Mouse (Mus musculus): ENCODE results near the gene Igsf23. TPM values are rescaled to one million over a fixed set of nuclear protein-coding genes. Genes with fewer than 3 reads are reported as not detected.
"Not testable (repeated sequence)": the region's sequence is repeated elsewhere in the genome, so short reads cannot be mapped to it uniquely, and the experiment has no call there.

Gene Igsf23
- not detected in 2 replicates for polyA plus RNA-seq (2014; fragmentation: Nextera tagmentation; extraction: Ambion mirVana)

DNA sequence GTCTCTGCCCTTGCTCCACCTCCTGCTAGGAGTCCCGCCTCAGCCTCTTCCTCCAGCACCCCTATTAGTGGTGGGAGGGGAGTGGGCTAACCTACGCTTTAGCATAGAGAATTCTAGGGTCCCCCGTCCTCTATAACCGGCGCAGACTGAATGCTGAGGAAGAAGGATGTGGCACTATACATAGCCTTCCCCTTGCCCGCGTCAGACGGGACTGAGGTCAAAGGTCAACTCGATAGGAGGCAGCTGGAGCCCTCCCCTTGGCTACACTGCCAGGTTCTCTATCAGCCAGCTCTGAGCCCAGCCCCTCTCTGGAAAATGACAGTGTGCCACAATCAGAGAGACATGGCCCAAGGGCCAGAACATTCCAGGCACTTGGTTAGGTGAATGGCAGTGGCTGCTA is at the start of gene Igsf23:
Gene Igsf23, minus strand, starts transcription at position 168 of the 400 bp plus-strand sequence.
- no peak within 1 kb of the TSS for H3K4me2 ChIP-seq (ENCODE audit: low read depth, low read length)
- WGBS: 49% methylated on average over 9 of the region's 9 CpGs
- H3K9me3 ChIP-seq (ENCODE audit: control insufficient read depth, low read length): no peaks in the 10 kb centered on the region
- no peaks in the 10 kb centered on the region for H3K36me3 ChIP-seq (ENCODE audit: control insufficient read depth, insufficient read depth, low read length)
- H3K27me3 ChIP-seq (replicated peaks; ENCODE audit: control insufficient read depth, insufficient read depth, low read length): no peaks in the 10 kb centered on the region
- no peak within 1 kb of the TSS for H3K9ac ChIP-seq (ENCODE audit: low read depth, low read length)
- no peak within 1 kb of the TSS for H3K4me3 ChIP-seq (ENCODE audit: low read depth, low read length)
- ATAC-seq (ENCODE audit: low read depth): no peak
- no peak for DNase-seq (ENCODE audit: low spot score)
- no peaks in the 10 kb centered on the region for H3K4me1 ChIP-seq (ENCODE audit: control insufficient read depth, insufficient read depth, low read length)
- H3K27ac ChIP-seq (replicated peaks; ENCODE audit: low read depth, low read length): no peak within 1 kb of the TSS

- H3K4me2 ChIP-seq (ENCODE audit: low read depth, low read length); DNase-seq (ENCODE audit: low spot score); H3K9me3 ChIP-seq (ENCODE audit: control insufficient read depth, low read length); H3K27ac ChIP-seq (replicated peaks; ENCODE audit: low read depth, low read length); H3K27me3 ChIP-seq (replicated peaks; ENCODE audit: control insufficient read depth, insufficient read depth, low read length); H3K36me3 ChIP-seq (ENCODE audit: control insufficient read depth, insufficient read depth, low read length); H3K4me3 ChIP-seq (ENCODE audit: low read depth, low read length); H3K4me1 ChIP-seq (ENCODE audit: control insufficient read depth, insufficient read depth, low read length); ATAC-seq (ENCODE audit: low read depth); H3K9ac ChIP-seq (ENCODE audit: low read depth, low read length): not testable (repeated sequence)
- 64% methylated on average over 3 of the region's 3 CpGs for WGBS
Measured at GRCm38 (mm10) chr7:19996721-19997120, 46.2 kb upstream of the Igsf23 start.

DNA sequence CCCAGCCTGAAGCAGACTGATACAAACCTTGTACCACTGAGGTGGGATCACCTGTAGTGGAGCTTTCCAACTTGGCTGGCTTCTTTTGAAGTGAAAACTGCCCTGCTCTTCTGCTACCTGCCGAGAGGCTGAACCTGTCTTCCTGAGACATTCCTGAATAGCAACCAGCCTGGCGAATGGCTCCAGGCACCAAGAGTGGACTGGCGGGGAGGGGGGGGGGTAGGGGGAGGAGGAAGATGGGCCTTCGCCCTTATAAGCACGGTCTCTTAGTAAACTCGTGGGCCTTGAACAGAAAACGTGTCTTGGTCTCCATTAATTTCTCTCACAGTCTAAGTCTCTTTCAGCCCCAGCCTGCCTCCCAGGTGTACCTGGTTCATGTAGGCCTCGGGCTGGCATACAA is 40.6 kb upstream of the Igsf23 start, which contains the start of gene Nlrp9b:
Gene Nlrp9b, plus strand, starts transcription at position 301 of the 400 bp plus-strand sequence.
- 63% methylated on average over 8 of the region's 8 CpGs for WGBS
- not testable (repeated sequence) for H3K9ac ChIP-seq (ENCODE audit: low read depth, low read length); H3K9me3 ChIP-seq (ENCODE audit: control insufficient read depth, low read length); ATAC-seq (ENCODE audit: low read depth); H3K27ac ChIP-seq (replicated peaks; ENCODE audit: low read depth, low read length); H3K4me2 ChIP-seq (ENCODE audit: low read depth, low read length); H3K4me3 ChIP-seq (ENCODE audit: low read depth, low read length); H3K27me3 ChIP-seq (replicated peaks; ENCODE audit: control insufficient read depth, insufficient read depth, low read length); H3K36me3 ChIP-seq (ENCODE audit: control insufficient read depth, insufficient read depth, low read length); H3K4me1 ChIP-seq (ENCODE audit: control insufficient read depth, insufficient read depth, low read length); DNase-seq (ENCODE audit: low spot score)

- Histone ChIP-seq H3K9me3 (ENCODE audit: control insufficient read depth, low read length) (no peaks in the 10 kb centered on the region), H3K4me3 (ENCODE audit: low read depth, low read length) (no peak overlapping the region), H3K4me2 (ENCODE audit: low read depth, low read length) (no peak overlapping the region), H3K9ac (ENCODE audit: low read depth, low read length) (no peak overlapping the region), H3K36me3 (ENCODE audit: control insufficient read depth, insufficient read depth, low read length) (no peaks in the 10 kb centered on the region), H3K27me3 (replicated peaks; ENCODE audit: control insufficient read depth, insufficient read depth, low read length) (no peaks in the 10 kb centered on the region), H3K4me1 (ENCODE audit: control insufficient read depth, insufficient read depth, low read length) (no peaks in the 10 kb centered on the region), H3K27ac (replicated peaks; ENCODE audit: low read depth, low read length) (no peak overlapping the region)
- DNase-seq (ENCODE audit: low spot score) (no peak), ATAC-seq (ENCODE audit: low read depth) (no peak)
- WGBS: 85% methylated on average over 4 of the region's 4 CpGs
Measured at GRCm38 (mm10) chr7:19971516-19971915, 21.0 kb upstream of the Igsf23 start.

- H3K9me3 ChIP-seq (ENCODE audit: control insufficient read depth, low read length): no peaks in the 10 kb centered on the region
- H3K4me1 ChIP-seq (ENCODE audit: control insufficient read depth, insufficient read depth, low read length): no peaks in the 10 kb centered on the region
- ATAC-seq (ENCODE audit: low read depth) (no peak), DNase-seq (ENCODE audit: low spot score) (no peak)
- no peak overlapping the region for H3K27ac ChIP-seq (replicated peaks; ENCODE audit: low read depth, low read length)
- H3K27me3 ChIP-seq (replicated peaks; ENCODE audit: control insufficient read depth, insufficient read depth, low read length): no peaks in the 10 kb centered on the region
- no peak overlapping the region for H3K4me2 ChIP-seq (ENCODE audit: low read depth, low read length)
- no peaks in the 10 kb centered on the region for H3K36me3 ChIP-seq (ENCODE audit: control insufficient read depth, insufficient read depth, low read length)
- H3K9ac ChIP-seq (ENCODE audit: low read depth, low read length): no peak overlapping the region
- WGBS: 89% methylated on average over 8 of the region's 8 CpGs
- H3K4me3 ChIP-seq (ENCODE audit: low read depth, low read length): no peak overlapping the region
Measured at GRCm38 (mm10) chr7:19970196-19970595, 19.6 kb upstream of the Igsf23 start.

DNA sequence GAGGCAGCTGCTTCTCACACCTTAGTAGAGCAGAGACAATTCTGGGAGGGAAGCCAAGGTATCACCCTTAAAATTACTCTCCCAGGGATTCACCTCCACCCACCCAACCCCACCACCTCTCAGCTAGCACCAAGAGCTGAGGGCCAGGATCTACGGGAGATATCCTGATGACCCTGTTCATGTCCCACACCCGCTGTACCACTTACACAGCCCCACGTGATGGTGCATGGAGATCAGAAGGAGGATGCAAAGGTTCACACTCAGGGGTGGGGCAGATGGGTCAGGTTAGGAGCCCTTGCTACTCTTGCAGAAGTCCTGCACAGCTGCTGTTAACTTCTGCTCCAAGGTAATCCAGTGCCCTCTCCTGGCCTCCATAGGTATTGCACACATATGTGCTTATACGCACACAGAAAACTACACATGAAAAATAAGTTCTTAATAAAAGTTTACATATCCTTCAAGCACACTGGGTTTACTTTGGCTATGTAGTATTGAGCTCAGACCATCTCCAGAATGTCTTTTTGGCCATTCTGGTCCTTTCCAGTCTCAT is 19.1 kb upstream of the Igsf23 start:
- Histone ChIP-seq H3K4me3 (ENCODE audit: low read depth, low read length) (no peak overlapping the region), H3K4me2 (ENCODE audit: low read depth, low read length) (no peak overlapping the region), H3K27me3 (replicated peaks; ENCODE audit: control insufficient read depth, insufficient read depth, low read length) (no peaks in the 10 kb centered on the region), H3K27ac (replicated peaks; ENCODE audit: low read depth, low read length) (no peak overlapping the region), H3K4me1 (ENCODE audit: control insufficient read depth, insufficient read depth, low read length) (no peaks in the 10 kb centered on the region), H3K9ac (ENCODE audit: low read depth, low read length) (no peak overlapping the region), H3K36me3 (ENCODE audit: control insufficient read depth, insufficient read depth, low read length) (no peaks in the 10 kb centered on the region), H3K9me3 (ENCODE audit: control insufficient read depth, low read length) (no peaks in the 10 kb centered on the region)
- DNase-seq (ENCODE audit: low spot score) (no peak), ATAC-seq (ENCODE audit: low read depth) (no peak)
- WGBS: 91% methylated on average over 4 of the region's 4 CpGs

DNA sequence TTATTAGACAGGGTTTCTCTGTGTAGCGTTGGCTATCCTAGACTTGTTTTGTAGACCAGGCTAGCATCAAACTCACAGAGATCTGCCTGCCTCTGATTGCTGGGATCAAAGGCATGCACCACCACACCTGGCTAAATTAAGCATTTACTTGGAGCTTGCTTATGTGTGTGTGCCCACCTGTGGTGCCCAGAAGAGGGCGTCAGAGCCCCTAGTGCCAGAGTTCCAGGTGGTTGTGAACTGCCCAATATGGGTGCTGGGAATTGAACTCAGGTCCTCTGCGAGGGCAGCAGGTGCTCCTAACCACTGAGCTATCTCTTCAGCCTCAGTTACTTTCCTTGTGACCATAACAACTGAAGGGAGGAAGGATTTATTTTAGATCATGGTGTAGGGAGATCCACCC is 18.6 kb upstream of the Igsf23 start:
- Histone ChIP-seq H3K4me1 (ENCODE audit: control insufficient read depth, insufficient read depth, low read length) (no peaks in the 10 kb centered on the region), H3K9me3 (ENCODE audit: control insufficient read depth, low read length) (no peaks in the 10 kb centered on the region), H3K4me2 (ENCODE audit: low read depth, low read length) (no peak overlapping the region), H3K4me3 (ENCODE audit: low read depth, low read length) (no peak overlapping the region), H3K36me3 (ENCODE audit: control insufficient read depth, insufficient read depth, low read length) (no peaks in the 10 kb centered on the region), H3K27ac (replicated peaks; ENCODE audit: low read depth, low read length) (no peak overlapping the region), H3K27me3 (replicated peaks; ENCODE audit: control insufficient read depth, insufficient read depth, low read length) (no peaks in the 10 kb centered on the region), H3K9ac (ENCODE audit: low read depth, low read length) (no peak overlapping the region)
- WGBS: 72% methylated on average over 3 of the region's 3 CpGs
- no peak for DNase-seq (ENCODE audit: low spot score)
- ATAC-seq (ENCODE audit: low read depth): no peak

DNA sequence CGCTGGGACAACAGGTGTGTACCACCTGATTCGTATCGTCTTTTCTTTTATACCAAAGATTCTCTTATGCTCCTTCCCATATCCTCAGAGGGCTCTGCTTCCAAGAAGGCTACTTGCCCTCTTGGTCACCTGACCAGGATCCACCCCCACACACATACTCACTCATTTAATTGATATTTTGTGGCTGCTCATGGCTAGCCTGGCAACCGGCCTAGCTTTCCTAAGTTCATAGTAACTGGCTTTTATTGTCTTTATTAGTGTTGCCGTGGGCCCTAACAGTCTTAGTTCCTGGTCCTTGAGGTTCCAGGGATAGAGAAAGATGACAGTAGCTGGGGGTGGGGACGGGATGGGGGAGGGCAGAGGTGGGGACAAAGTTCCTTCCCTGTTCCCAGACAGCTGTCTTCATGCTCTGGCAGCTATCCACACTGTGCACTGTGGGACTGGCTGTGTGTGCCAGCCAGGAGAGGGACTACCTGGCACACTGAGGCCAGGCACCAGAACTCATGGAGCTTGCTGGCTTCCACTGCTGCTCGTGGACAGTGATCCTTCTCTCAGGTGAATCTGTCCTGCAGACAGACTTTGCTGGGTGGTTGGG is 14.5 kb upstream of the Igsf23 start, which contains the start of gene Ceacam20:
Gene Ceacam20, plus strand, starts transcription at position 428 of the 595 bp plus-strand sequence.
- H3K36me3 ChIP-seq (ENCODE audit: control insufficient read depth, insufficient read depth, low read length): no peaks in the 10 kb centered on the region
- H3K27me3 ChIP-seq (replicated peaks; ENCODE audit: control insufficient read depth, insufficient read depth, low read length): no peaks in the 10 kb centered on the region
- H3K27ac ChIP-seq (replicated peaks; ENCODE audit: low read depth, low read length): no peak within 1 kb of the TSS
- H3K4me3 ChIP-seq (ENCODE audit: low read depth, low read length): no peak within 1 kb of the TSS
- no peak within 1 kb of the TSS for H3K4me2 ChIP-seq (ENCODE audit: low read depth, low read length)
- no peaks in the 10 kb centered on the region for H3K4me1 ChIP-seq (ENCODE audit: control insufficient read depth, insufficient read depth, low read length)
- 80% methylated on average over 7 of the region's 7 CpGs for WGBS
- no peak within 1 kb of the TSS for H3K9ac ChIP-seq (ENCODE audit: low read depth, low read length)
- DNase-seq (ENCODE audit: low spot score) (no peak), ATAC-seq (ENCODE audit: low read depth) (no peak)
- H3K9me3 ChIP-seq (ENCODE audit: control insufficient read depth, low read length): no peaks in the 10 kb centered on the region

GRCm38 (mm10) chr7:19962423-19962822 is 11.9 kb upstream of the Igsf23 start:
- WGBS: 72% methylated on average over 1 of the region's 1 CpGs
- DNase-seq (ENCODE audit: low spot score) (no peak), ATAC-seq (ENCODE audit: low read depth) (no peak)
- Histone ChIP-seq H3K27me3 (replicated peaks; ENCODE audit: control insufficient read depth, insufficient read depth, low read length) (no peaks in the 10 kb centered on the region), H3K27ac (replicated peaks; ENCODE audit: low read depth, low read length) (no peak overlapping the region), H3K4me1 (ENCODE audit: control insufficient read depth, insufficient read depth, low read length) (no peaks in the 10 kb centered on the region), H3K4me2 (ENCODE audit: low read depth, low read length) (no peak overlapping the region), H3K9ac (ENCODE audit: low read depth, low read length) (no peak overlapping the region), H3K4me3 (ENCODE audit: low read depth, low read length) (no peak overlapping the region), H3K36me3 (ENCODE audit: control insufficient read depth, insufficient read depth, low read length) (no peaks in the 10 kb centered on the region), H3K9me3 (ENCODE audit: control insufficient read depth, low read length) (no peaks in the 10 kb centered on the region)
